Mouse (Mus musculus) adrenal gland, adult 8-10 months (tissue): ENCODE measurements around the gene Cfap100. TPM values are rescaled to one million over a fixed set of nuclear protein-coding genes. Genes with fewer than 3 reads are reported as not detected.

ENCODE experiments used
- DNase-seq: peaks from one replicate; pipeline ENCODE4 v3.0.0; 2022
- total RNA-seq, 4 experiments: library from RNA; stranded (reverse); gene quantifications; 2 replicates each; pipeline ENCODE4 v1.2.4; 2022

The Cfap100 gene
- total RNA-seq, result 1 to 10 TPM in 1 of 4 experiments, under 1 TPM in 2, not detected in 1; 0.23 to 2.5 (median 0.30) TPM

GRCm38 (mm10) chr6:90428380-90428974 lies at the start of gene Cfap100:
TSS of gene Cfap100 (minus strand) at chr6:90428797.
- DNase-seq, result peak; percentile 74

- DNase-seq, result no peak
Observed at GRCm38 (mm10) chr6:90476941-90477518, 48.4 kb upstream of the Cfap100 start.

GRCm38 (mm10) chr6:90475854-90476212 lies 47.2 kb upstream of the Cfap100 start:
- no peak for DNase-seq

GRCm38 (mm10) chr6:90475176-90475853 lies 46.7 kb upstream of the Cfap100 start:
- no peak for DNase-seq

GRCm38 (mm10) chr6:90474361-90474750 lies 45.8 kb upstream of the Cfap100 start:
- DNase-seq, result no peak

- no peak for DNase-seq
Observed at GRCm38 (mm10) chr6:90473630-90474360, 45.2 kb upstream of the Cfap100 start.

- DNase-seq, result no peak
Observed at GRCm38 (mm10) chr6:90472697-90473096, 44.1 kb upstream of the Cfap100 start.

GRCm38 (mm10) chr6:90472079-90472478 lies 43.5 kb upstream of the Cfap100 start:
- DNase-seq, result no peak

GRCm38 (mm10) chr6:90470947-90471541 lies 42.4 kb upstream of the Cfap100 start:
- DNase-seq, result no peak

GRCm38 (mm10) chr6:90470255-90470654 lies 41.7 kb upstream of the Cfap100 start:
- no peak for DNase-seq

GRCm38 (mm10) chr6:90469041-90469440 lies 40.4 kb upstream of the Cfap100 start:
- DNase-seq, result no peak

- no peak for DNase-seq
Observed at GRCm38 (mm10) chr6:90468216-90468615, 39.6 kb upstream of the Cfap100 start.

- no peak for DNase-seq
Observed at GRCm38 (mm10) chr6:90466847-90467410, 38.3 kb upstream of the Cfap100 start.

GRCm38 (mm10) chr6:90466079-90466478 lies 37.5 kb upstream of the Cfap100 start:
- peak; percentile 71 for DNase-seq

- DNase-seq, result no peak
Observed at GRCm38 (mm10) chr6:90465028-90465640, 36.5 kb upstream of the Cfap100 start.

- no peak for DNase-seq
Observed at GRCm38 (mm10) chr6:90463890-90464421, 35.4 kb upstream of the Cfap100 start.

GRCm38 (mm10) chr6:90463228-90463862 lies 34.7 kb upstream of the Cfap100 start:
- DNase-seq, result peak; percentile 94

- DNase-seq, result no peak
Observed at GRCm38 (mm10) chr6:90462841-90463227, 34.2 kb upstream of the Cfap100 start.

GRCm38 (mm10) chr6:90462181-90462706 lies 33.6 kb upstream of the Cfap100 start, which contains the start of gene Klf15:
TSS of gene Klf15 (plus strand) at chr6:90462576.
- peak; percentile 71 for DNase-seq

GRCm38 (mm10) chr6:90461771-90462170 lies 33.2 kb upstream of the Cfap100 start:
- no peak for DNase-seq

GRCm38 (mm10) chr6:90461181-90461580 lies 32.6 kb upstream of the Cfap100 start:
- no peak for DNase-seq
